Mouse (Mus musculus): ENCODE measurements at regions not wholly inside any gene's neighbourhood (a gene's known extent, or its start where the extent isn't known, plus 50 kb on each side); places are given as distances from the start of the nearest gene placed in this dataset.
A peak's percentile ranks its signal among the peaks of the same experiment; 100 is the strongest.

- H3K9ac ChIP-seq: no peak overlapping the region
- no peaks in the 10 kb centered on the region for H3K27me3 ChIP-seq (ENCODE audit: insufficient read depth, low read length)
- H3K27ac ChIP-seq (ENCODE audit: low read depth, low read length): no peak overlapping the region
- H3K4me3 ChIP-seq (ENCODE audit: low read depth, low read length): no peak overlapping the region
- H3K4me1 ChIP-seq (ENCODE audit: insufficient read depth): no peaks in the 10 kb centered on the region
- H3K36me3 ChIP-seq (ENCODE audit: insufficient read depth): no peaks in the 10 kb centered on the region
- no peak for TF ChIP-seq CTCF (IDR thresholded peaks at IDR 0.05; ENCODE audit: low read depth)
- no peak for DNase-seq
- H3K9me3 ChIP-seq (ENCODE audit: low read length): no peaks in the 10 kb centered on the region
- WGBS: 79% methylated on average over 7 of the region's 7 CpGs
- H3K4me2 ChIP-seq (ENCODE audit: low read depth): no peak overlapping the region
- no peak for ATAC-seq
Measured at GRCm38 (mm10) chr2:9481678-9482345, 399.2 kb upstream of the 4930412O13Rik start.

DNA sequence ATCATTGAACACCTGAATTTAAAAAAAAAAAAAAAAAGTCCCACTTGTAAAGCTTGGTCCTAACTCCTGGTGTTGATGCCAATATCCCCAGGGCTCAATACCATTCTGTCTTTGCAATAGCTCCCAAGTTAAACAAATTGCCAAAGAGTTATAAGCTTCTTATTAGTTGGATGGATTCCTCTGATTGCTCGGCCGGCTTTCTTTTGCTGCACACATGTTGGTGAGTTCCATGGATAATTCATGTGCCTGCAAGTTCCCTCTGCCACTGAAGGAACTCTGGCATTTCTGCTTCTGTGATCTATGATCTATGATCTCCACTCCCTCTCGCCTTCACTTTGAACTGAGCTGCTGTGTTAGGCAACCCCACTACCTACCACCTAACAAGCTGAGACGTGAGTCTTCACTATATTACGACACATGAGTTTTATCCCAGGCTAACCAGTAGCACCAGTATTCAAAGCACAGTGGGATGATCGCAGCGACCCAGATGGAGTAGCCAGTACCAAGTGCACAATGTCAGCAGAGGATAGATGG lies 393.6 kb upstream of the 4930412O13Rik start:
- Histone ChIP-seq H3K9me3 (ENCODE audit: low read length) (no peaks in the 10 kb centered on the region), H3K9ac (no peak overlapping the region), H3K27ac (ENCODE audit: low read depth, low read length) (no peak overlapping the region), H3K4me2 (ENCODE audit: low read depth) (no peak overlapping the region), H3K4me1 (ENCODE audit: insufficient read depth) (no peaks in the 10 kb centered on the region), H3K27me3 (ENCODE audit: insufficient read depth, low read length) (no peaks in the 10 kb centered on the region), H3K4me3 (ENCODE audit: low read depth, low read length) (no peak overlapping the region), H3K36me3 (ENCODE audit: insufficient read depth) (no peaks in the 10 kb centered on the region)
- DNase-seq (no peak), ATAC-seq (no peak)
- TF ChIP-seq CTCF (IDR thresholded peaks at IDR 0.05; ENCODE audit: low read depth): no peak
- 90% methylated on average over 7 of the region's 7 CpGs for WGBS

DNA sequence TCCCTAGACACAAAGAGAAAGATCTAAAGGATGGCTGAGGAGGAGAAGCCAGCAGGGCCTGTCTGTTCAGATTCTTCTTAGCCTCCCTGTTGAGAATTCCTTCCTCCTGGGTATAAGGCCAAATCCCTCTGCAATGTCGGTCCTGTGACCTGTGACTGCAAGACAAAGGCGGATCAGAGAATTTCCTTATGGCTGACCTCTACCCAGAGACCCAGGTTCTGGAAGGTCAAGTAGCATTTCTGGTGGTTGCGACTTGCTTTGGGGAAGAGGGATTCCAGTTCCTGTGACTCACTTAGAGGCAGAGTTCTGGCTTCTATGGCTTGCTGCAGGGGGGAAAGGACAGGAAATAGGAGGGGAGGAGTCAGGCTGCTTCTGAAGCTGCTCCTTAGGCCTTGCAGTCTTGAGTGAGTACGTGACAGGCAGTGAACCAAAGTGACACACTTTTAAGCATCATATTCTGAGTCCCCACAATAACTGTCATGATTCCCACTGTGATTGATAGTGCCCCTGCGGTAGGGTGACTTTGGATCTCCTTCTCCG lies 387.4 kb upstream of the 4930412O13Rik start:
- Histone ChIP-seq H3K4me1 (ENCODE audit: insufficient read depth) (no peaks in the 10 kb centered on the region), H3K27ac (ENCODE audit: low read depth, low read length) (no peak overlapping the region), H3K4me3 (ENCODE audit: low read depth, low read length) (no peak overlapping the region), H3K9me3 (ENCODE audit: low read length) (no peaks in the 10 kb centered on the region), H3K4me2 (ENCODE audit: low read depth) (no peak overlapping the region), H3K9ac (no peak overlapping the region), H3K36me3 (ENCODE audit: insufficient read depth) (no peaks in the 10 kb centered on the region), H3K27me3 (ENCODE audit: insufficient read depth, low read length) (no peaks in the 10 kb centered on the region)
- ATAC-seq (no peak), DNase-seq (no peak)
- WGBS: 57% methylated on average over 6 of the region's 6 CpGs
- no peak for TF ChIP-seq CTCF (IDR thresholded peaks at IDR 0.05; ENCODE audit: low read depth)

GRCm38 (mm10) chr2:9520045-9520444 lies 361.0 kb upstream of the 4930412O13Rik start:
- ATAC-seq: no peak
- no peaks in the 10 kb centered on the region for H3K27me3 ChIP-seq (ENCODE audit: insufficient read depth, low read length)

GRCm38 (mm10) chr2:9525910-9526309 lies 355.1 kb upstream of the 4930412O13Rik start:
- Histone ChIP-seq H3K9ac (no peak overlapping the region), H3K27me3 (ENCODE audit: insufficient read depth, low read length) (no peaks in the 10 kb centered on the region), H3K4me1 (ENCODE audit: insufficient read depth) (no peaks in the 10 kb centered on the region), H3K9me3 (ENCODE audit: low read length) (no peaks in the 10 kb centered on the region), H3K27ac (ENCODE audit: low read depth, low read length) (no peak overlapping the region), H3K4me2 (ENCODE audit: low read depth) (no peak overlapping the region), H3K4me3 (ENCODE audit: low read depth, low read length) (no peak overlapping the region), H3K36me3 (ENCODE audit: insufficient read depth) (no peaks in the 10 kb centered on the region)
- WGBS: 72% methylated on average over 3 of the region's 3 CpGs
- no peak for ATAC-seq
- TF ChIP-seq CTCF (IDR thresholded peaks at IDR 0.05; ENCODE audit: low read depth): no peak
- DNase-seq: peak; percentile 39

More at GRCm38 (mm10) chr2:9520045-9520444, 361.0 kb upstream of the 4930412O13Rik start:
- Histone ChIP-seq H3K4me3 (ENCODE audit: low read depth, low read length) (no peak overlapping the region), H3K9me3 (ENCODE audit: low read length) (no peaks in the 10 kb centered on the region), H3K9ac (no peak overlapping the region), H3K4me1 (ENCODE audit: insufficient read depth) (no peaks in the 10 kb centered on the region), H3K36me3 (ENCODE audit: insufficient read depth) (no peaks in the 10 kb centered on the region), H3K4me2 (ENCODE audit: low read depth) (no peak overlapping the region), H3K27ac (ENCODE audit: low read depth, low read length) (no peak overlapping the region)
- DNase-seq: no peak
- no peak for TF ChIP-seq CTCF (IDR thresholded peaks at IDR 0.05; ENCODE audit: low read depth)
- 88% methylated on average over 1 of the region's 1 CpGs for WGBS

DNA sequence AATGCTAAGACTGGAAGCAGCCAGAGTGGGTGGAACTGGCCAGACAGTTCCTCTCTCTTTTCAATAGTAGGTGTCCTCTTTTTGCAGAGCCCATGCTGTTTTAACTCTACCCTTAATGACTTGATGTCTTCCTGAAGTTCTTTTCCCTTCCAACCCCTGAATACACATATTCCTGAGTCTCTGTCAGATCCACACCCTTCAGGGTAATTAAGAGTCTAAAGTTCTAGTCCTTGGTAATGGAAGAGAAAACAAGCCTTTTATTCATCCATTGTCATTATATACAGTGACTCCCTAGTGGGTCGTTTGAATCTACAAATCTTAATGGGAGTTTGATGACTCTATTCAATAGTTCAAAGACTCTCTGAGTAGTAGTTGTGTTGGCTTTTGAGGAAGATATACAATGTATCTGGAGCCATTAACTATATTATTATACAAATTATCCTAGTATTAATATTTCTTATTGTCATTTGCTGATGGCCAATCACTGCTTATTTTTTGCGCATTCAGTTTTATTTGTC lies 345.9 kb upstream of the 4930412O13Rik start:
- no peak for TF ChIP-seq CTCF (IDR thresholded peaks at IDR 0.05; ENCODE audit: low read depth)
- no peaks in the 10 kb centered on the region for H3K27me3 ChIP-seq (ENCODE audit: insufficient read depth, low read length)
- no peak for ATAC-seq
- 76% methylated on average over 2 of the region's 2 CpGs for WGBS
- H3K27ac ChIP-seq (ENCODE audit: low read depth, low read length): no peak overlapping the region
- no peak overlapping the region for H3K4me3 ChIP-seq (ENCODE audit: low read depth, low read length)
- no peak overlapping the region for H3K4me2 ChIP-seq (ENCODE audit: low read depth)
- H3K36me3 ChIP-seq (ENCODE audit: insufficient read depth): no peaks in the 10 kb centered on the region
- H3K9ac ChIP-seq: no peak overlapping the region
- H3K9me3 ChIP-seq (ENCODE audit: low read length): no peaks in the 10 kb centered on the region
- no peaks in the 10 kb centered on the region for H3K4me1 ChIP-seq (ENCODE audit: insufficient read depth)
- DNase-seq: no peak

Measured in forebrain, postnatal 0 days (tissue).